8 mouse cellular contexts compared by ENCODE assay signal in the genomic region with DNA sequence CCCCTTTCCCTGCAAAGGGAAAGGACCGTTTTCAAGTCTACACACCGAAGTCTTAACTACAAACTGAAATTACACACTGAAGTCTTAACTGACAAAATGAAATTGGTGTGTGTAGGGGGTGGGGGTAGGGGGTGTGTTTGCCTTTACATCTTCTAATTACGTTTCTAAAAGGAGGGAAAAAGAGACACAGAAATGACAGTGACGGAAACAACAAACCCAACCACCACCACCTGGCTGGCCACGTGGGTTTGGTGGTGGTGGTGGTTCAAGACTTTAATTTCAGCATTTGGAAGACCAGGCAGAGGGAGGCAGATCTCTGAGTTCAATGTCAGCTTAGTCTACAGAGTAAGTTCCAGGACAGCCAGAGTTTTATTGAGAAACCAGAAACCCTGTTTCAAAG. TPM values are rescaled to one million over a fixed set of nuclear protein-coding genes. Genes with fewer than 3 reads are reported as not detected.
DNase-seq lines count a peak whose midpoint lies in the region; ATAC-seq and TF ChIP-seq lines count a peak whose summit lies in the region.

No protein-coding gene starts in this region.

- H3K27ac ChIP-seq in spleen, adult 2 months (ENCODE audit: insufficient read depth, low read length) = no peak overlapping the region
- no peak overlapping the region for H3K27ac ChIP-seq in limb, embryonic 12.5 days
- H3K27ac ChIP-seq in neural tube, embryonic 15.5 days (replicated peaks) = no peak overlapping the region

- TF ChIP-seq CTCF in spleen, adult 2 months (IDR thresholded peaks at IDR 0.05; ENCODE audit: extremely low read depth, insufficient read depth, insufficient read length, insufficient replicate concordance) = no peak

- TF ChIP-seq POLR2A in spleen, adult 2 months (IDR thresholded peaks at IDR 0.05; ENCODE audit: low read depth, low read length) = no peak

- ATAC-seq in limb, embryonic 12.5 days (ENCODE audit: insufficient number of reproducible peaks, insufficient read depth, low FRiP score, low TSS enrichment, low read depth) = no peak; the same call in 1 of the 2 replicates
- peak; percentile 20; the same call in 1 of the 2 replicates for ATAC-seq in neural tube, embryonic 15.5 days (ENCODE audit: low FRiP score)

- under 1% methylated on average over 5 of the region's 5 CpGs for WGBS in spleen, adult 2 months
- 1% methylated on average over 5 of the region's 5 CpGs for WGBS in limb, embryonic 12.5 days
- 1% methylated on average over 5 of the region's 5 CpGs for WGBS in neural tube, embryonic 15.5 days

- no peaks in the 10 kb centered on the region for H3K27me3 ChIP-seq in spleen, adult 2 months (ENCODE audit: control insufficient read depth, insufficient read depth, low read length)
- H3K27me3 ChIP-seq in erythroblast, embryonic 14.5 days (ENCODE audit: control insufficient read depth) = no peaks in the 10 kb centered on the region
- no peaks in the 10 kb centered on the region for H3K27me3 ChIP-seq in limb, embryonic 12.5 days
- no peaks in the 10 kb centered on the region for H3K27me3 ChIP-seq in neural tube, embryonic 15.5 days (replicated peaks)

- H3K9ac ChIP-seq in limb, embryonic 12.5 days (replicated peaks) = peak overlapping the region; percentile 79; the same call in 1 of the 2 replicates
- H3K9ac ChIP-seq in neural tube, embryonic 15.5 days (replicated peaks) = peak overlapping the region; percentile 84

- H3K36me3 ChIP-seq in spleen, adult 2 months (ENCODE audit: control insufficient read depth, insufficient read depth, low read length) = no peaks in the 10 kb centered on the region
- peaks cover 15% of the 10 kb centered on the region for H3K36me3 ChIP-seq in erythroblast, embryonic 14.5 days (ENCODE audit: control insufficient read depth)
- peaks cover 25% of the 10 kb centered on the region for H3K36me3 ChIP-seq in limb, embryonic 12.5 days
- peaks cover 17% of the 10 kb centered on the region for H3K36me3 ChIP-seq in neural tube, embryonic 15.5 days

- H3K4me1 ChIP-seq in spleen, adult 2 months (ENCODE audit: control insufficient read depth, insufficient read depth, insufficient read length) = no peaks in the 10 kb centered on the region; the same call in 1 of the 2 replicates
- peaks cover 19% of the 10 kb centered on the region for H3K4me1 ChIP-seq in erythroblast, embryonic 14.5 days (ENCODE audit: control insufficient read depth)
- peaks cover 9% of the 10 kb centered on the region for H3K4me1 ChIP-seq in limb, embryonic 12.5 days (replicated peaks)
- peaks cover 16% of the 10 kb centered on the region for H3K4me1 ChIP-seq in neural tube, embryonic 15.5 days

- H3K4me3 ChIP-seq in spleen, adult 2 months (ENCODE audit: extremely low read depth, insufficient read depth, insufficient read length) = peak overlapping the region; percentile 97
- H3K4me3 ChIP-seq in erythroblast, embryonic 14.5 days (replicated peaks) = peak overlapping the region; percentile 76
- H3K4me3 ChIP-seq in limb, embryonic 12.5 days (replicated peaks) = peak overlapping the region; percentile 93
- H3K4me3 ChIP-seq in neural tube, embryonic 15.5 days (replicated peaks) = peak overlapping the region; percentile 77

- DNase-seq in spleen, adult 2 months (ENCODE audit: low read depth in 1 of 2, low spot score in 2 of 2) = no peak
- no peak for DNase-seq in spleen, postnatal 14 days (ENCODE audit: low spot score in 2 of 2)
- no peak for DNase-seq in cerebellum, postnatal 25 days
- no peak for DNase-seq in adrenal gland, adult 8-10 months
- DNase-seq in cerebellum, adult 11-12 months = no peak

- H3K4me2 ChIP-seq in limb, embryonic 12.5 days = peak overlapping the region; percentile 81
- peak overlapping the region; percentile 62 for H3K4me2 ChIP-seq in neural tube, embryonic 15.5 days

- H3K9me3 ChIP-seq in erythroblast, embryonic 14.5 days (ENCODE audit: control insufficient read depth, low read length) = no peaks in the 10 kb centered on the region
- H3K9me3 ChIP-seq in limb, embryonic 12.5 days = no peaks in the 10 kb centered on the region
- no peaks in the 10 kb centered on the region for H3K9me3 ChIP-seq in neural tube, embryonic 15.5 days (replicated peaks)

RNA-seq across cellular contexts. Expression of gene Lancl1, which starts 0.4 kb away (rescaled TPM):
- 32.6 and 46.9 TPM in 2 replicates for polyA plus RNA-seq in spleen, adult 2 months (2012; rRNA removed)
- 0.55 and 0.72 TPM in 2 replicates for polyA plus RNA-seq in erythroblast, embryonic 14.5 days (2012)
- polyA plus RNA-seq in limb, embryonic 12.5 days (2016; fragmentation: Nextera tagmentation; extraction: Ambion mirVana) = 104 and 117 TPM in 2 replicates
- polyA plus RNA-seq in neural tube, embryonic 15.5 days (2015; fragmentation: Nextera tagmentation; extraction: Ambion mirVana) = 193 and 200 TPM in 2 replicates
- total RNA-seq in adrenal gland, adult 8-10 months (2022) = 10 to 100 TPM; 49.1 to 63.7 (median 56.7) TPM

Comparison
In these comparisons a context has a peak if more than half of its experiments do, and no peak if none do; other contexts are left out.
1. RNA of gene Lancl1, which starts 0.4 kb away (polyA plus RNA-seq): 193 to 200 TPM in neural tube, embryonic 15.5 days, 104 to 117 TPM in limb, embryonic 12.5 days and 32.6 to 46.9 TPM in spleen, adult 2 months; 0.55 to 0.72 TPM in erythroblast, embryonic 14.5 days; every median in the first group is over 10 times any median in the second.
2. Peak in every context shown above with its lines, with median percentiles within 50 percentile points of each other: H3K4me3 ChIP-seq.